Mouse (Mus musculus): ENCODE measurements around the gene Gkap1. TPM values are rescaled to one million over a fixed set of nuclear protein-coding genes. Genes with fewer than 3 reads are reported as not detected.

Gene Gkap1
- total RNA-seq (2021) = 10 to 100 TPM; 48.1 to 53.5 TPM
- polyA plus RNA-seq (2012; rRNA removed) = 12.1 and 20.3 TPM in 2 replicates
- long read RNA-seq, transcript Gkap1-201 (12 exons, 1,523 nt) = major isoform, 24 of 35 reads
- long read RNA-seq, partial matches to known transcripts = 1 of 35 reads
- long read RNA-seq, other reads (novel, unspliced or antisense) = 10 of 35 reads

- DNase-seq = no peak
Observed at GRCm38 (mm10) chr13:58275599-58275998, at the start of gene Gkap1. Gene Gkap1 (minus strand): TSS chr13:58275699.

- DNase-seq = no peak
Observed at GRCm38 (mm10) chr13:58317768-58318167, 42.3 kb upstream of the Gkap1 start.

DNA sequence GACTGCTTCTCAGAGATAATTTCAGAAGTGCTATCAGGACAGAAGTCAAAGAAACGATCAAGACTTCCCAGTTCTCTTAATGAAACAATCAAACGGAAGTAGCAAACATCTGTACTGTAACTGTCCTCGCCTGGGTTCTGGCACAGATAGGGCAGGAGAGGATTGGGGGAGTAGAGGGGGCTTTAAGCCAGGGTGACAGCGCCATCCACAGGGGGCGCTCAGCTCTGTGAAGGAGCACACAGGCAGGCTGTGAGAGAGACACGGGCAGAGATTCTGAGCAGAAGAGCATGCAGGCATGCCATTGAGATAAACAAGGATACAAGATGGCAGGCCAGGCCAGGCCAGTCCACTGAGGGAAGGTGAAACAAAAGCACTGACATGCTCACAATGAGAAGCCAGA, 39.5 kb upstream of the Gkap1 start:
- no peak for DNase-seq

DNA sequence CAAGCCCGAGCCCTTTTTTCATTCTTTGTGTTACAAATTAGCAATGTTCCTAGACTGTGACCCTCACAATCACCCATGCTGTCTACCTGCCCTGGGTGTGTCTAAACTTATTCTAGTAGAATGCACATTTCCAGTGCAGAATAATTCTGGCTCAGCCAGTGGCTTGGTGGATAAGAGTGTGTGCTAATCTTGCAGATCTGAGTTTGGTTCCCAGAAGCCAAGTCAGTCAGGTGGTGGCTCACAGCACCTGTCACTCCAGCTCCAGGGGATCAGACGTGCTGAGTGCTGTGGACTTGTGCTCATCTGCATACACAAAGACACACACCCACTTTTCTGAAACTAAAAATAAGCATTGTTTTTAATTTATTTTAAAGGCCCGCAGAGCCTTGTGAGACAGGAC, 38.3 kb upstream of the Gkap1 start:
- DNase-seq = no peak

- DNase-seq = peak; percentile 70
Observed at GRCm38 (mm10) chr13:58311351-58311750, 35.9 kb upstream of the Gkap1 start.

- no peak for DNase-seq
Observed at GRCm38 (mm10) chr13:58309499-58309898, 34.0 kb upstream of the Gkap1 start.

- DNase-seq = no peak
Observed at GRCm38 (mm10) chr13:58307453-58307852, 32.0 kb upstream of the Gkap1 start.

DNA sequence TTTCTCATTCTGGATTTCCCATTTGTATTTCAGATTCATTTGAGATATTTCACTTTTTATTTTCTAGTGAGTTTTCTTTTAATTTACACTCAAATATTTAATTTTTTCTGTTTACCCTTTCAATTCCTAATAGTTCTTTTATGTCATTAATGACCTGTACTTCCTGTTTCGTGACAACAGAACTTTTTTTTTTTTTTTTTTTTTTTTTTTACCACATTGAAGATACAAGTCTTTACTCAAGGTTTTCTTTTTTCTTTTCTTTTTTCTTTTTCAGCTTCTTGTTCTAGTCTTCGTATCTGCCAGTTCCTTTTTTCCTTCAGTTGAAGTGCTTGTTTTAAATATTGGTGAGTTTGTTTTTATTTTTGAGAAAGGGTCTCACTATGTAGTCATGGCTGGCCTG, 29.7 kb upstream of the Gkap1 start:
- no peak for DNase-seq

- DNase-seq = no peak
Observed at GRCm38 (mm10) chr13:58302421-58303145, 27.1 kb upstream of the Gkap1 start.

DNA sequence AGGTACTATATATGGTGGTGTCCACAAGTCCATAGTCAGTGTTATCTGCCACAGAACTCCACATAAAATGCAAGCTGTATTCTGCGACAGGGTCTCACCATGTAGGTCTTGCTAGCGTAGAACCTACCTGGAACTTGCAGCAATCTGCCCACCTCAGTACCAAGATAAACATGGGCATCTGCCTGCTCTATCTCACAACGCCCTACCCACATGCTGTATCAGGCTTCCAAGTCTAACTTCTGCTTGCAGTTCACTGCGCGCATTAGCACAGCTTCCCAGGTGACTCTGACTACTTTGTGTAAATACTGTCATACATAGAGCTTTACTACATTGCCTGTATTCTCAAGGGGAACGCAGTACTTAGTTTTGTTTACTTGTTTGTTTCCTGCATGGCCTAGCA, 26.5 kb upstream of the Gkap1 start:
- DNase-seq = no peak

DNA sequence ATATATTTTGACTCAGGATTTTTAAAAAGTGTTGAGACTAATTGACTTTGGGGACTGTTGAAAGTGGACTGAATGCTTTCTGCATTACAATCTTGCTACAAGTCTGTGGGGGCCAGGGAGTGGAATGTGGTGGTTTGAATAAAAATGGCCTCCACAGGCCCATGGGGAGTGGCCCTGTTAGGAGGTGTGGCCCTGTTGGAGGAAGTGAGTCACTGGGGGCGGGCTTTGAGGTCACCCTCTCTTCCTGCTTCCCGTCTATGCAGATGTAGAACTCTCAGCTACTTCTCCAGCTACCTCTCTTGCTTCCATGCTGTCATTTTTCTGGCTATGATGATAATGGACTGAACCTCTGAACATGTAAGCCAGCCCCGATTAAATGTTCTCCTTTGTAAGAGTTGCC, 23.3 kb upstream of the Gkap1 start:
- no peak for DNase-seq

DNA sequence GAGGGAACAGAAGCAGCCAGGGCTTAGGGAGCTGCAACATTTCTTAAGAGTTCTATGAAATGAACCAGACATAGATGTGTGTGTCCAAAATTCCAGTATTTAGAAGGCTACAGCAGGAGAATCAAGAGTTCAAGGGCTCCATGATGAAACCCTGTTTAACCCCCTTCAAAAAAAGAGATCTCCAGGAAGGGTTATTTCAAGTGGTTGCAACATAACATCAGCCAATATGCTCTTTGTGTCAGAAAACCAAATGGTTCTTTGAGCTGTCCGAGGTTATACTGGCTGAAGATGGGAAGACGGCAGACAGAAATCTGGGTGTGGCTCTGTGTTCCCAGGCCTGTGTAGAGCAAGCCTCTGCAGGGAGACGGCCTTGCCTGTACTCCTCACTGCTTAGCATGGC, 20.1 kb upstream of the Gkap1 start:
- no peak for DNase-seq

- no peak for DNase-seq
Observed at GRCm38 (mm10) chr13:58292811-58293210, 17.3 kb upstream of the Gkap1 start.

DNA sequence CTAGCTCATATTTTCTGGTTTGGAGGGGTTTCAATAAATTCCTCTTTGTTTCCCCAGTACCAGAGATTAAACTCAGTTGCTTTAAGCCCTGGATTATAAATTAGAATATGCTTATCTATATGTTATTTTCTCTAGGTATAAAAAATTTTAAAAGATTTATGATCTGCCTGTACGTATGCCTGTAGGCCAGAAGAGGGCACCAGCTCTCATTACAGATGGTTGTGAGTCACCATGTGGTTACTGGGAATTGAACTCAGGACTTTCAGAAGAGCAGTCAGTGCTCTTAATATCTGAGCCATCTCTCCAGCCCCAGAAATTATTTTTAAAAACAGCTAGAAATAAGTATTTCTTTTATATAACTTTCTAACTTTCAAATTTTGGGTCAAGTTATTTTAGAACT, 13.8 kb upstream of the Gkap1 start:
- no peak for DNase-seq

DNA sequence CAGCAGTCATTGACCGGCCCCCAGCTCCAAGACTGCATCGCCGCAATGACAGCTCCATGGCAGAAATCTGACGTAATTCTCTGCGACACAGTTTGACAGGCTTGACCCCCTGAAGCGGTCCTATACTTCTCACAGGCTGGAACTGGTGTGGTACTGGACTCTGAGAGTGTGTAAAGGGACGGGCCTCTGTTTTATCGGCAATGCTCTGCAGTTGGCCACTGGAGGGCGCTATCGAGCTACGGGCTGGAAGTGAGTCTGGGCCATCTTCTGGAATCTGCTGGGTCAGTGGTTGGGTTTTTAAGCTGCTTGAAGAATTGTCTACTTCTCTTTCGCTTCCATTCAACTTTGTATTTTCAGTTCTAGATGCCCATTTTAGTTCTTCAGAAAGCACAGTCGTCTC, 12.3 kb upstream of the Gkap1 start:
- peak; percentile 80 for DNase-seq

DNA sequence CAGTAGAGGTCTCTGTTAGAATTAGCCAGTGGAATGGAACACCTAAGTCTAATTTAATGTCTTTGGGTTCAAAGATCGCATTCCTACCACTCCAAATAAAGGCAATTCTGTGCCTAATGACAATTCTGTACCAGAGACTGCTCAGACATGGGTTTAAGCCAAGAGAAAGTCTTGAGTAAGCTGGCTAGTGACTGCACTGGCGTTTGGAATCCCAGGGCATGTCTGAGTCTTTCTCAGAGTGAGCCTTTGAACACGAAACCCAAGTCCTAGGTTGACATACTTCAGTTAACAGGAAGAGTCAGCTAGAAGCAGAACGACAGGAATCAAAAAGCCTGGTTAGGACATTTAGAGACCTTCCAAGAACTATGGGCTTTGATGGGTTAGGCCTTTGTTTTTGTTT, 8.0 kb upstream of the Gkap1 start:
- no peak for DNase-seq

GRCm38 (mm10) chr13:58281936-58282335, 6.4 kb upstream of the Gkap1 start:
- DNase-seq = peak; percentile 19

- no peak for DNase-seq
Observed at GRCm38 (mm10) chr13:58280528-58280927, 5.0 kb upstream of the Gkap1 start.

DNA sequence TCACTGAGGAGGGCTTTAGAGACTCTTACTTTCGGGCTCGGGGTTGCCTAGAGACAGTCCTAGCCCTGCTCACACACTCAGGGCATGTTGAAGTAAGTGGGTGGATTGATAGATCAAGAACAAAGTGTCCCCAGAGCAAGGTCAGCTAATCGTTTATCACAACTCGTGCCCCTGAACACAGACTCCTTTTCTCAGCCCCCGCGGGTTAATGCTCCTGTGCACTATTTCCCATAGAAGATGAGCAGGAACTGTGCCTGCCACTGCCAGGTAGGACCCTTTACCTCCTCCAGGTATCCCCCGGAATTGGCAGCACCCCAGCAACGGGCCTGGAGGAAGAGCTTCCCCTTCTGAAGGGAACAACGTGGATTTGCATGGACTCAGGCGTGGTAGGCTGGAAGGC, 757 bp upstream of the Gkap1 start:
- peak; percentile 47 for DNase-seq

GRCm38 (mm10) chr13:58275076-58275475, 423 bp downstream of the Gkap1 start:
- DNase-seq = no peak

DNA sequence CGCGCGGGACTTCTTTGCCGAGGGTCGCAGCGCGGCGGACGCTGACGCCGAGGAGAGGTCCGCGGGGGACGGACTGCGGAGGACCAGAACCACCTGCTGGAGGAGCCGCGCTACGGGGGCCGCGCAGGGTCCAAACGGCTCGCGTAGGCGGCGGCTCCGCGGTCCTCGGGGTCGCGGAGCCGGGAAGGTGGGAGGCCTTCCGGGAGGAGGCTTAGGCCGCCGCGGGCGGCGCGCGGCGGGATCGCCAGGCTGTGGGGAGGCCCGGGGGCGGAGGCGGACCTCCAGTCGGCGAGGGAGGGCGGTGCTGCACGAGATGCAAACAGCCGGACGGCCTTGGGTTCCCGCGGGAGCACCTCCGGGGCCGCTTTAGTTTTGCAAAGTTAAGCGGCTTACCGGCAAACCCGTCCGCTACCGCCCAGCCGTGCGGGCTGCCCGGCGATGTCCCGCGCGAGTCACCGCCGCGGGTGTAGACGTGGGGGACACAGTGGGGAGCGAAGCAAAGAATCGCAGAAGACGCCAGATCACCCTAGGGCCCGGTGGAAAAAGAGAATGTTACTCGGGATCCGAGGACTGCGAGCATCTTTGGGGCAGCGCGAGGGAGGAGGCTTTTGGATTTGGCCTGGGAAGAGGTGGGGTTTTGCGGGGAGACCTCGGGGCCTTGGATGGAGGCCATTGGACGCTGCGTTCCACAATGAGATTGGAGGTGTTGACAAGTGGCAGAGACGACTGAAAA, 1.1 kb downstream of the Gkap1 start:
- DNase-seq = peak; percentile 90

GRCm38 (mm10) chr13:58273411-58274258, 1.9 kb downstream of the Gkap1 start:
- DNase-seq = peak; percentile 65
